Mouse (Mus musculus) lung, postnatal 0 days (tissue): ENCODE data around the gene Abhd8.

Experiments used
- CTCF ChIP-seq: IDR thresholded peaks from 2 replicates; pipeline ENCODE4 v1.5.1; 2016; ENCODE audit warnings: antibody characterized with exemption, mild to moderate bottlenecking
- EP300 ChIP-seq: IDR thresholded peaks from 2 replicates; pipeline ENCODE4 v1.6.1; 2016; ENCODE audit warnings: antibody characterized with exemption, mild to moderate bottlenecking, control low read depth

- TF ChIP-seq CTCF (no peak), EP300 (no peak)
Measured at GRCm38 (mm10) chr8:71505979-71506378, 42.5 kb upstream of the Abhd8 start.
